Mouse (Mus musculus) brain, embryonic 18.5 days (tissue): ENCODE measurements around the gene Olfr90.

Experiments used
- DNase-seq: peaks from one replicate; pipeline ENCODE4 v3.0.0-alpha.2; 2012; ENCODE audit warnings: low read depth, low spot score

Olfr90 gene

GRCm38 (mm10) chr17:37061435-37061834 is 26.9 kb downstream of the Olfr90 start:
- no peak for DNase-seq

DNA sequence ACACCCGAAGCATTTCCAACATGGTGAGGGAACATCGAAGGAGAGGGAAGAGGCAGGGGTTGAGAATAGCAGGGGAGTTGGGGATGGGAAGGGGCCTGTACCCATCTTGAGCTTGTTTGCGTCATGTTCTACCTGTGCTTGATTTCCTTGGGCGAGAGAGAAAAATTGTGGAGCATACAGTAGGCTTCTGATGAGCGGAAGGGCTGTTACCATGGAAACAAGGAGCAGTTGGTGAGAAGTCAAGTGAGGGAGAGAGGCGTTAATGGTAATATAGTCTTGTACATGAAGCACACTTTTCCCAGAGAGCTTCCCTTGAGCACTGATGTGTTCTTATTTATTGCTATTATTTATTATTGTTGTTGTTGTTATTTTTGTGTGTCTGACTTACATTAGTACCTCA is 31.3 kb downstream of the Olfr90 start:
- no peak for DNase-seq

DNA sequence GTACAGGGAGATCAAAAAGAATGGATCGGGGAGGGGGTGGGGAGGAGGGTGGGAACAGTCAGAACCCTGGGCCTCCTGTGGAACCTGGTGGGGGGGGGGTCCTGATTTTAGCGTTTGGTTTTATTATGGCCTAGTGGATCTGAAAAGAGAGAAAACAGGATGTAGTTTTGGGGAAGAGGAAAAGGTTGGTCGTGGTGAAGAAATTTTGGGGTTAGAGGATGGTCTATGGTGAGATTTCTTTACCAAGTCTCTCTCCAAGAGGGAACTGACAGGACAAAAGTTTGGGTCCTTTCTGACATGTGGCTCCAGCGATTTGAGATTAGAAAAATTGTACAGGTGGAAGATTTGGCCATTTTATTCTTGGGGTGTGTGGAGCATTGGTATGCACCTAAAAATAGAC is 36.6 kb downstream of the Olfr90 start:
- no peak for DNase-seq

DNA sequence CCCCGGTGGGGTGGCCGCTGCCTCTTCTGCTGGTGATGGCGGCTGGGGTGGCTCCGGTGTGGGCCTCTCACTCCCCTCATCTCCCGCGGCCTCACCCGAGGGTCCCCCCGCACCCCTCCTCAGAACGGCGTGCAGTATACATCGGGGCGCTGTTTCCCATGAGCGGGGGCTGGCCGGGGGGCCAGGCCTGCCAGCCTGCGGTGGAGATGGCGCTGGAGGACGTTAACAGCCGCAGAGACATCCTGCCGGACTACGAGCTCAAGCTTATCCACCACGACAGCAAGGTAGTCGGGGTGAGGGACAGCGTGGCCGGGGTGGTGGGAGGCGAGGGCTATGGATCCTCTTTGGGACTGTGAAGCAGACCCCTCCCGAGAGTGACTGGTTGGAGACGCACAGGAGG is 37.4 kb downstream of the Olfr90 start:
- DNase-seq, result no peak

DNA sequence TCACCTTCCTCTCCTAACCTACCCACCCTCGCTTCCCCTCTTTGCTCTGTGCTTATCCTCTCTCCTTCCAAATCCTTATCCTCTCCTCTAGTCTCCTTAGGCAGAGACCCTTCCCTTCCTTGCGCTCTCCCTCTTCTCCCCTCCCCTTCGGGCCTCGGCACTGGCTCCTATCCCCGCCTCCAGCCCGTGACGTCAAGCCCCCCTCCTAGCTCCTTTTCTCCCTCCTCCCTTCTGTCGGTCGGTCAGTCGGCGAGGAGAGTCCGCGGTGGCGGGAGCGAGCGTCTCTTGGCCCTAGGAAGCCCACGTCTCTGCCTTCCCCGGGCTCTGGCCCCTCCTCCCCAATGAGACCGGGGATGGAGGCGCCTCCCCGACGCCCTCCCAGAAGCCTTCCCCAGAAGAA is 37.9 kb downstream of the Olfr90 start:
- peak; percentile 84 for DNase-seq

- no peak for DNase-seq
Observed at GRCm38 (mm10) chr17:37049570-37050310, 38.6 kb downstream of the Olfr90 start.

DNA sequence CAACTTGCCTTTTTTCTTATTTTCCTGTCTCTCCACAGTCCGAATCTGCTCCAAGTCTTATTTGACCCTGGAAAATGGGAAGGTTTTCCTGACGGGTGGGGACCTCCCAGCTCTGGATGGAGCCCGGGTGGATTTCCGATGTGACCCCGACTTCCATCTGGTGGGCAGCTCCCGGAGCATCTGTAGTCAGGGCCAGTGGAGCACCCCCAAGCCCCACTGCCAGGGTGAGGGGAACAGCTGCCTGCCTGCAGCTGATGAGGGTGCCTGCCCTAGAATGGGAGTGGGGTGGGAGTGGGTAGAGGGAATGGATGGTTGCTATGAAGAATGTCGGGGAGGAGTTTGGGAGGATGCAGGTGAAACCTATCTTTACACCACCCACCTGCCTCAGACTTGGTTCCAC is 39.9 kb downstream of the Olfr90 start:
- DNase-seq, result no peak

DNA sequence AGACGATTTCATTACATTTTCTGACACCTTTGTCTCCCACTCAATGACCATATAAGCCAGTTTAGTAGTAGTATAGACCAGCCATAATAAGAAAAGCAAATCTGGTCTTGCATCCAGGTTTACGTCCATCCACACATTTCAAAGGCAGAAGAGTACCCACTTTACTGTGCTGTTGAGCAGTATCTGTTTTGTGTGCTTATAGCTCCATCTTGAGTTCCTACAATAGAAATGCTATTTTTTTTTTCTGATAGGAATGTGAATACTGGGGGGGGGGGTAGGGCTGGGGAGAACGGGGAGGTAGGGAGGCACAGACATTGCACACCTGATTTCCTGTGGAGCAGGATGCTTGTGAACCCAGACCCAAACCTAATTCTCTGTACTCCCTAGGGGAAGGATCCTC is 40.3 kb downstream of the Olfr90 start:
- no peak for DNase-seq

DNA sequence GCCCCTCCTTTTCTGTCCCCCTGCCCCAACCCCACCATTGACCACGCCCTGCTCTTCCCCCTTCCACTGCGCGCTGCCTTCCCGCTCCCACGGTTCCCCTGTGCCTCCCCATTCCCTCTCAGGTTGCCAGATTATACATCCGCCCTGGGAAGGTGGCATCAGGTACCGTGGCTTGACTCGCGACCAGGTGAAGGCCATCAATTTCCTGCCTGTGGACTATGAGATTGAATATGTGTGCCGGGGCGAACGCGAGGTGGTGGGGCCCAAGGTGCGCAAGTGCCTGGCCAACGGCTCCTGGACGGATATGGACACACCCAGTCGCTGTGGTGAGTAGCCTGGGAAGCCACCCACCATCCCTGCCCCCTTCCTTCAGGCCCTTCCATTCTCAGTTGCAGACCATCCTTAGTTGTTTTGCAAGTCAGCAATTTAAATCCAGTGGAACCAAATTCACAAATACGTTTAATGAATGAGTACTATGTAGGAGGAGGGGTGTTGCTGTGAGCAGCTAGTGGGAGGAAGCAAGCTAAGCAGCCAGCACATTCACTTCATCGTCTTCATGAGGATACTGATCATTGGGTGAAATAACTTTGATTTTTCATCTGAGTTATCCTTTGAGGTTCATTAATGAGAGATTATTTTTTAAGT is 40.8 kb downstream of the Olfr90 start:
- no peak for DNase-seq

DNA sequence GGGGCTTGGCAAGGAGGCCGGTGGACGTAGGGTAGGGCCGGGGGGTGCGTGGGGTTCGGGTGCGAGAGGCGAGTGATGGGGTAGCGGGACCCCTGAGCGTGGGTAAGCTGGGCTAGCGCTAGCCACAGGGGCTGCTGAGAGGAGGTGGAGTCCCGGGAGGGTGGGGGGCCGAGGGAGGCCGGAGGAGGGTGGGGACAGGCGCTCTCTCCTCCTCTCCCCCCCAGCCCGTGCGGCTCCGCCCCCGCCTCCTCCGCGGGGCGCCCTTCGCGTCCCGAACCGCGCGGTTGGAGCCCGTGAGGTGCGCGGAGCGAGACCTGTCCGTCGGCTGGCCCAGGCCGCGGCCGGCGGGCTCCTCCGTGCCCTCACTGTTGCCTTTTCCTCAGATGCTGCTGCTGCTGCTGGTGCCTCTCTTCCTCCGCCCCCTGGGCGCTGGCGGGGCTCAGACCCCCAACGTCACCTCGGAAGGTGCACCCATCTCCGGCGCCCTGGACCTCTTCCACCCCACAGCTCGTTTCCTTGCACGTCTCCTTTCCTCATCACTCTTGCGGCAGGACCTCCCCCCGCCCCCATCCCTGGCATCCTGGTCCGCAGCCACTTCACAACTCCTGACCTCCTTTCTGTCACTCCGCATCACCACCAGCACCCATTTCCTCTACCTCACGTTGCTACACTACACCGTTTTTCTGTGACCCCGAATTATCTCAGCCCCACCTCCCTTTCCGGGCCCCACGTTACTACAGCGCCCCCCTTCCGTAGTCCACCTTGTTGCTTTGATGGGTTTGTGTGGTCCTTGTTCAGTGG is 41.8 kb downstream of the Olfr90 start:
- no peak for DNase-seq

DNA sequence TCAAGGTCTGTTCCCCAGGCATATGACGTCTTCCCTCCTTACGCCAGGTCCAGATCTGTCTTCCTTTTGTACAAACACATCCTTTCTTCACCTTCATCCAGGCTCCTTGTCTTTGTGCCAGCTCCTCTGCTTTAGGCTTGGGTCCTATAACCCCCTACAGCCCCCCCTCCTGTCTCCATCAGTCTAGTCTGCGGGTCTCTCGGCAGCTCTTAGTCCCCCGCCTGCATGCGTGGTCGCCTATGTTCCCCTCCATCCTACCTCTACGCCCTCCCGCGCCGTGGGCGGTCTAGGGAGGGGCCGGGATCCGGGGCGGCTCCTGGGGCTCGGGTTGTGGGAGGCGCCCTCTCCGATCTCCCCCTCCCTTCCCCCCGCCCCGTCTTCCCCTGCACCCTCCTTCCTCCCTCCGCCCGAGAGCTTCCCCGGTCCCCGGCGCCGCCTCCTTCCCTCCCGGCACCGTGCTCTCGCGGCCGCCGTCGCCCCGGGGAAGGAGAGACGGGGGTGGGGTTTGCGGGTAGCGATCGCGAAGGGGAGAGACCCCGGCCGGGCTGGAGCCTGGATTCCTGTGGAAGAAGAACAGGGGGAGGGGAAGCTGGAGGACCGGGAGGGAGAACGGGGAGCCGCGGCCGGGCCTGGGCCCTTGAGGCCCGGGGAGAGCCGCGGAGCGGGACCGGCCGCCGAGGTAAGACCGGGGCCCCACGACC is 42.5 kb downstream of the Olfr90 start, which contains the start of gene Gabbr1:
TSS of gene Gabbr1 (plus strand) at position 356 of the 701 bp plus-strand sequence.
- DNase-seq, result peak; percentile 86

DNA sequence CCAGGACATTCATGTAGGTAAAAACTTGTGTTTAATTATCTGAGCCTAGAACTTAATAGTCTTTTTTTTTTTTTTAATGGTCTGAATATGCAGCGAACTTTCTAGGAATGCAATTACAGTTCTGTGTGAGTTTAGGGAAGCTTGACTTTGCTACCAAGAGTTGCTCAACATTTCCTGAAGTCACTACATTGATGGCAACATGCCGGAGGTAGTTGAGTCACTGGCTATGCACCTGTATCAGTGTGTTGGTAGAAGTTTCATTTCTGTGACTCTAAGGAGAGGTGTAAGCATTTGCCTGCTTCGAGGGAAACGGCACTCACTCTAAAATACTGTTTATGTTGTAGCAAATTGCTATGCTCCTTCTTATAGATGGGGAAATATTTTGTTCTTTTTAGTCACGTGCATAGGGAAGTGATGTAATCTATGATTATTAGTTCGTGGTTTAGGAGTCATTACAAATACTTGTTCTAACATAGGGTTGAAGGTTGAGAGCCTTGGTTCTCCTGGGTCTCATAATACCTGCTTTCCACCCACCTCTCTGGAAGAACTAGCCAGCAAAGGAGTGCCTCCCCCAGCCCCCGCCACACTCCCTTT is 43.6 kb downstream of the Olfr90 start:
- DNase-seq, result no peak

GRCm38 (mm10) chr17:37039127-37039894 is 49.0 kb downstream of the Olfr90 start:
- no peak for DNase-seq
